Mouse (Mus musculus): ENCODE data around the gene Nt5c3b. TPM values are rescaled to one million over a fixed set of nuclear protein-coding genes. Genes with fewer than 3 reads are reported as not detected.
A peak's percentile ranks its signal among the peaks of the same experiment; 100 is the strongest.

Nt5c3b gene
- polyA plus RNA-seq, 1 experiment from 2014 or later = 173 TPM

DNA sequence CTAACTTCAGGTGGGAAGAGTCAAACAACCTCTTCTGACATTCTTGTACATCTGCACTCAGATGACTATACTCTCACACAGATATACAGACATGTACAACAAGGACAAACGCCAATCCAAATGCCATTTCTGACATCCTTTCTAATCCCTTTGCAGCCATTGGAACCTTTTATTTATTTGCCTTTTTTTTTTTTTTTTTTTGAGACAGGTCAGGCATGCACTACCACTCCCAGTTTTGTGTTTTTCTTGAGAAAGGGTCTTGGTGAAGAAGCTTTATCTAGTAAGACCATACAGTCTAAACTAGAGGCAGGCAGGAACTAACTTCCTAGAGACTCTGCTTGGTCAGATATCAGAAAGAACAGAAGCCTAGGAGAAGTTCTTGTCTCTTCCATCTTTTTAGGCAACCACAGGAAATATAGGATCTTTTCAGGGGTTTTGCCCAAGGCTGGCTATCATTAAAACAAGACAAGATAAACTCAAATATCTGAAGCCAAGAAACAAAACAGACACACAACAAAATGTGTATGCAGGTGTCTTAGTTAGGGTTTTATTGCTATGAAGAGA lies 23.7 kb upstream of the Nt5c3b start:
- Histone ChIP-seq H3K4me1 (replicated peaks) (peaks cover 6% of the 10 kb centered on the region), H3K9me3 (no peaks in the 10 kb centered on the region), H3K27me3 (no peaks in the 10 kb centered on the region), H3K36me3 (peaks cover 40% of the 10 kb centered on the region), H3K27ac (no peak overlapping the region), H3K4me2 (no peak overlapping the region), H3K9ac (replicated peaks) (no peak overlapping the region), H3K4me3 (replicated peaks) (no peak overlapping the region)
- no peak for ATAC-seq (ENCODE audit: insufficient number of reproducible peaks, insufficient read depth, low FRiP score, low TSS enrichment, low read depth)
- 91% methylated on average over 1 of the region's 1 CpGs for WGBS

DNA sequence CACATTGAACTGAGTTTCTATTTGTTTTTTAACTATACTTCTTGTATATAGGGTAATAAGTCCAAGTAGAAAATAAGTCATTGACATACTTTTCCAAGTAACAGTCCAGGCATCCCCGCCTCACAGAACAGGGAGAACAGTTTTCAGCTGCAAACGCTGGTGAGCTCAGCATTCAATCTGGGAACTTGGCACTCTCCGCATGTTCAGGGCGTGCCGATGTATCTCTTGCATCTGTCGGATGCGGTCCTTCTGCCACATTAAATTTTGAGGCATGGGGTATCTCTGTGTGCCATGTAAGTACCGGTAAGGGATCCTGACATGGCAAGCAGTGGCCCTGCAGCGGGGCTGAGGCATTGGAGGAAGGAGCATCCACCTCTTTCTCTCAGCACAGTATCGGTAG lies 21.1 kb upstream of the Nt5c3b start:
- no peaks in the 10 kb centered on the region for H3K9me3 ChIP-seq
- 94% methylated on average over 10 of the region's 10 CpGs for WGBS
- H3K27me3 ChIP-seq = no peaks in the 10 kb centered on the region
- H3K9ac ChIP-seq (replicated peaks) = no peak overlapping the region
- H3K4me2 ChIP-seq = no peak overlapping the region
- H3K4me1 ChIP-seq (replicated peaks) = no peaks in the 10 kb centered on the region
- H3K27ac ChIP-seq = no peak overlapping the region
- H3K4me3 ChIP-seq (replicated peaks) = no peak overlapping the region
- peaks cover 52% of the 10 kb centered on the region for H3K36me3 ChIP-seq
- ATAC-seq (ENCODE audit: insufficient number of reproducible peaks, insufficient read depth, low FRiP score, low TSS enrichment, low read depth) = no peak

- H3K4me1 ChIP-seq (replicated peaks) = no peaks in the 10 kb centered on the region
- no peak overlapping the region for H3K27ac ChIP-seq
- H3K36me3 ChIP-seq = peaks cover 54% of the 10 kb centered on the region
- H3K4me3 ChIP-seq (replicated peaks) = no peak overlapping the region
- no peak for ATAC-seq (ENCODE audit: insufficient number of reproducible peaks, insufficient read depth, low FRiP score, low TSS enrichment, low read depth)
- H3K4me2 ChIP-seq = no peak overlapping the region
- no peak overlapping the region for H3K9ac ChIP-seq (replicated peaks)
- no peaks in the 10 kb centered on the region for H3K27me3 ChIP-seq
- 91% methylated on average over 5 of the region's 5 CpGs for WGBS
- 0 out of 2 replicates have a peak, but pooled peaks cover 2% of the 10 kb centered on the region for H3K9me3 ChIP-seq
Observed at GRCm38 (mm10) chr11:100457711-100458110, 16.1 kb upstream of the Nt5c3b start.

DNA sequence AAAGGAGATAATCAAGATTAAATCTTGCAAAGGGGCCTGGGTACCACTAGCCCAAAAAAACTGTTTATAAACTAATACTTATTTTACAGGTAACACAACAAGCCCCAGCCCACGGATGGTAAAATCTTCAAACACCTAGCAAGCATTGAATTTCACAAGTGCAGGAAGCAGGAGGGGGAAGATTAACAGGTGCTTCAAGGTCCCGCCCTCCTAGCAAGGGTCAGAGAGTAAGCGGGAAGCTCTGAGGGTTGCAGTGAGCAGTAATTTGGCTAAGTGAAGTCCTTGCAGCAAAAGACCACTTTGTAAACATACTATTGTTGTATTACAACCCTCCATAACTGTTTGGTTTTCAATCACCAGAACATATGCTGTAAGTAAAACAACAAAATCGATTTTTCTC lies 15.6 kb upstream of the Nt5c3b start:
- Histone ChIP-seq H3K36me3 (peaks cover 52% of the 10 kb centered on the region), H3K27me3 (no peaks in the 10 kb centered on the region), H3K9me3 (0 out of 2 replicates have a peak, but pooled peaks cover 6% of the 10 kb centered on the region)

GRCm38 (mm10) chr11:100442625-100443024 lies 1.0 kb upstream of the Nt5c3b start:
- Histone ChIP-seq H3K9me3 (no peaks in the 10 kb centered on the region), H3K27me3 (no peaks in the 10 kb centered on the region), H3K4me3 (replicated peaks) (no peak overlapping the region), H3K27ac (no peak overlapping the region), H3K4me2 (no peak overlapping the region), H3K4me1 (replicated peaks) (peaks cover 12% of the 10 kb centered on the region), H3K9ac (replicated peaks) (no peak overlapping the region), H3K36me3 (peaks cover 16% of the 10 kb centered on the region)
- 91% methylated on average over 6 of the region's 6 CpGs for WGBS
- no peak for ATAC-seq (ENCODE audit: insufficient number of reproducible peaks, insufficient read depth, low FRiP score, low TSS enrichment, low read depth)

More for the DNA sequence above, 15.6 kb upstream of the Nt5c3b start:
- no peak overlapping the region for H3K27ac ChIP-seq
- no peak overlapping the region for H3K4me2 ChIP-seq
- no peaks in the 10 kb centered on the region for H3K4me1 ChIP-seq (replicated peaks)
- no peak overlapping the region for H3K9ac ChIP-seq (replicated peaks)
- no peak for ATAC-seq (ENCODE audit: insufficient number of reproducible peaks, insufficient read depth, low FRiP score, low TSS enrichment, low read depth)
- H3K4me3 ChIP-seq (replicated peaks) = no peak overlapping the region
- WGBS = 79% methylated on average over 4 of the region's 4 CpGs

DNA sequence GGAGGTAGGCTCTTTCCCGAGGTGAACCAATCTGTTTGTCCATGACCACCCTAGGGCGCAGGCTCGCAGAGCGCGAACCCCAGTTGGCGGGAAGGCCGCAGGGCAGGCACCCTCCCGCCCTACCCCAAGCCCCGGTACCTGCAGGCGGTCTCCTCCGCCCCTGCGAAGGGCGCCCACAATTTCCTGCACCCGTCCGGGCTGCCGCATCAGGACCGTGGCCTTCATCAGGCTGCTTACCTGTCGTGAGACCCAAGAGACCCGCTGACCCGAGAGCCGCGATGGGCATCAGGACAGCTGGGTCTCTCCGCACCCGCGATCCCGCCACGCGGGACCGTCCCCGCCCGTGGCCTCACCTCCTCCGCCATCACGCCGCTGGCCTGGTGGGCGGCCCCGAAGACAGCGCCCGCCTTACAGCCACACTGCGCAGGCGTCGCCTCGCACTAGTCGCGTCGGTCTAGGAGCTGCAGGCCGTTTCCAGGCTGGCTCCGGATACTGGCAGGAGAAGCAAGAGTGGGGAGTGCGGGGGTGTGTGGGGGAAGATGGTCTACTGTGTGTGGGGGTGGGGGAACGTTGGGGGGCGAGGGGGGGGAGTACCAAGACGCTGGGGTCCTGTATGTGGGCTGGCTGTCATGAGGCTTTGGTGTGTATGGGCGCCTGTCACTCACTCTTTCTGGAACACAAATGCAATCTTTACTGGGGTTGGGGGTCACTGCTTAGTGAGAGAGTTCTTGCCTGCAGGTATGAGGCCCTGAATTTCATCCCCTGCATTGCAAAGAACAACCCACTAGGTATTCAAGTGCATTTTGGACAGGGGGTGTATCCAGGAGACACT lies 701 bp downstream of the Nt5c3b start:
- H3K27ac ChIP-seq = peak overlapping the region; percentile 73
- peaks cover 12% of the 10 kb centered on the region for H3K4me1 ChIP-seq (replicated peaks)
- no peaks in the 10 kb centered on the region for H3K27me3 ChIP-seq
- H3K36me3 ChIP-seq = peaks cover 33% of the 10 kb centered on the region
- peak overlapping the region; percentile 72 for H3K4me2 ChIP-seq
- H3K9me3 ChIP-seq = no peaks in the 10 kb centered on the region
- peak overlapping the region; percentile 85 for H3K4me3 ChIP-seq (replicated peaks)
- ATAC-seq (ENCODE audit: insufficient number of reproducible peaks, insufficient read depth, low FRiP score, low TSS enrichment, low read depth) = peak; percentile 94
- H3K9ac ChIP-seq (replicated peaks) = peak overlapping the region; percentile 94
- 1% methylated on average over 52 of the region's 52 CpGs for WGBS

- WGBS = 97% methylated on average over 1 of the region's 1 CpGs
- H3K4me3 ChIP-seq (replicated peaks) = no peak overlapping the region
- H3K4me2 ChIP-seq = no peak overlapping the region
- peaks cover 59% of the 10 kb centered on the region for H3K36me3 ChIP-seq
- H3K27me3 ChIP-seq = no peaks in the 10 kb centered on the region
- H3K27ac ChIP-seq = no peak overlapping the region
- no peak overlapping the region for H3K9ac ChIP-seq (replicated peaks)
- no peak for ATAC-seq (ENCODE audit: insufficient number of reproducible peaks, insufficient read depth, low FRiP score, low TSS enrichment, low read depth)
- peaks cover 12% of the 10 kb centered on the region for H3K4me1 ChIP-seq (replicated peaks)
- no peaks in the 10 kb centered on the region for H3K9me3 ChIP-seq
Observed at GRCm38 (mm10) chr11:100437901-100438300, 3.7 kb downstream of the Nt5c3b start.

- WGBS = 84% methylated on average over 9 of the region's 9 CpGs
Observed at GRCm38 (mm10) chr11:100435678-100436246, 5.8 kb downstream of the Nt5c3b start.

DNA sequence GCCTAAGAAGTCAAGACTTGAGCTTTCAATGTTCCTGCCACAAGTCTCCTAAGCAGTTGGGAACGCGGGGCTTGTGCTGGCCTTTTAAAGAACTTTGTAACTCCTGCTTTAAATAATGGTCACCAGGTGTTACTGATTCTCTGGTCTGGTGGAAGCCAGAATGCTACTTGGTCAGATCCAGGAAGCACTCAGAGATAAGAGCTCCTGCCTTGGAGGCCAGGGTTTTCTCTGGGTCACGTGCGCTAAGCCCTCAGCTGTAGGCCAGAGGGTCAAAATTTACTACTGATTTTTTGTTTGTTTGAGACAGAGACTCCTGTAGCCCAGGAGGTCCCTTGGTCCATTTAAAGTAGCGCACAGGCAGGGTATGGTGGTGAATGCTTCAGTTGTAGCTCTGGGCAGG lies 9.6 kb downstream of the Nt5c3b start:
- Histone ChIP-seq H3K27ac (no peak overlapping the region), H3K4me1 (replicated peaks) (no peaks in the 10 kb centered on the region), H3K9ac (replicated peaks) (no peak overlapping the region), H3K36me3 (peaks cover 88% of the 10 kb centered on the region), H3K27me3 (no peaks in the 10 kb centered on the region), H3K4me2 (no peak overlapping the region), H3K9me3 (no peaks in the 10 kb centered on the region), H3K4me3 (replicated peaks) (no peak overlapping the region)
- WGBS = 87% methylated on average over 5 of the region's 5 CpGs
- ATAC-seq (ENCODE audit: insufficient number of reproducible peaks, insufficient read depth, low FRiP score, low TSS enrichment, low read depth) = no peak

More at GRCm38 (mm10) chr11:100435678-100436246, 5.8 kb downstream of the Nt5c3b start:
- no peaks in the 10 kb centered on the region for H3K9me3 ChIP-seq
- H3K27ac ChIP-seq = no peak overlapping the region
- no peak for ATAC-seq (ENCODE audit: insufficient number of reproducible peaks, insufficient read depth, low FRiP score, low TSS enrichment, low read depth)
- H3K4me1 ChIP-seq (replicated peaks) = peaks cover 6% of the 10 kb centered on the region
- no peak overlapping the region for H3K4me3 ChIP-seq (replicated peaks)
- peaks cover 79% of the 10 kb centered on the region for H3K36me3 ChIP-seq
- H3K27me3 ChIP-seq = no peaks in the 10 kb centered on the region
- no peak overlapping the region for H3K4me2 ChIP-seq
- no peak overlapping the region; the same call in 1 of the 2 replicates for H3K9ac ChIP-seq (replicated peaks)

GRCm38 (mm10) chr11:100430052-100430451 lies 11.6 kb downstream of the Nt5c3b start:
- Histone ChIP-seq H3K9me3 (no peaks in the 10 kb centered on the region), H3K36me3 (peaks cover 84% of the 10 kb centered on the region), H3K4me2 (no peak overlapping the region), H3K4me3 (replicated peaks) (no peak overlapping the region), H3K27me3 (no peaks in the 10 kb centered on the region), H3K4me1 (replicated peaks) (no peaks in the 10 kb centered on the region), H3K9ac (replicated peaks) (no peak overlapping the region), H3K27ac (no peak overlapping the region)
- WGBS = 90% methylated on average over 7 of the region's 7 CpGs
- ATAC-seq (ENCODE audit: insufficient number of reproducible peaks, insufficient read depth, low FRiP score, low TSS enrichment, low read depth) = no peak

- Histone ChIP-seq H3K27ac (0 out of 2 replicates have a peak overlapping the region, but pooled peaks have one; percentile 23), H3K27me3 (no peaks in the 10 kb centered on the region), H3K9ac (replicated peaks) (no peak overlapping the region), H3K9me3 (no peaks in the 10 kb centered on the region), H3K4me1 (replicated peaks) (no peaks in the 10 kb centered on the region), H3K4me3 (replicated peaks) (no peak overlapping the region), H3K36me3 (peaks cover 87% of the 10 kb centered on the region), H3K4me2 (no peak overlapping the region)
- 85% methylated on average over 9 of the region's 9 CpGs for whole genome bisulfite sequencing
- ATAC-seq (ENCODE audit: insufficient number of reproducible peaks, insufficient read depth, low FRiP score, low TSS enrichment, low read depth) = no peak
Observed at GRCm38 (mm10) chr11:100428612-100429199, 12.9 kb downstream of the Nt5c3b start.

Measured in limb, embryonic 12.5 days (tissue).